Mouse (Mus musculus) bone marrow macrophage, adult 2 months (primary cell): ENCODE results near the gene Nrm.

ENCODE experiments used
- CTCF ChIP-seq: IDR thresholded peaks from 2 replicates; pipeline ENCODE4 v1.5.1; 2012; ENCODE audit warnings: low read depth, mild to moderate bottlenecking, low read length, moderate library complexity
- POLR2A ChIP-seq: IDR thresholded peaks from 2 replicates; pipeline ENCODE4 v1.6.1; 2012; ENCODE audit warnings: mild to moderate bottlenecking, low read depth, low read length, borderline replicate concordance

DNA sequence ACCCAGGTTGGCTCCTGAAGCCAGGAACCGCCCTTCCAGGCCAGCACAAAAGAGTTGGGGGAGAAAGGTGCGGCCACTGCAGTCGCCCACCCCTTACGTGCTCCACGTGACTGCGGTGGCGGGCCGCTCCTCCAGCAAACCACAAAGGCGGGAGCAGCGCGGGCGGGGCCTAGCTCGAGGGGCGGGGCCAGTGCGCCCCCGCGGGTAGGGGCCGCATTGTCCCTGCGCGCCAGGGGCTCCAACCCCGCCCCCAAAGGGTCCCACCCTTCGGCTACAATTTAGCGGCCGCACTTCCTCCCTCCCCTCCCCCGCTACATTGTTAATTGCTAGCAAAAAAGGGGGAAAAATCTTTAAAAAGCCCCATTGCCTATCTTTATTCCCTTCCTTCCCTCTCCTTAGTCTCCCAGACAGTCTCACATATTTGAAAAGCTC lies 24.1 kb upstream of the Nrm start:
- no peak for TF ChIP-seq POLR2A
- TF ChIP-seq CTCF = no peak
